Mouse (Mus musculus): ENCODE results near the gene Gm49776. TPM values are rescaled to one million over a fixed set of nuclear protein-coding genes. Genes with fewer than 3 reads are reported as not detected.

The Gm49776 gene
- polyA plus RNA-seq, 1 experiment from 2014 or later: not detected

- no peak overlapping the region for H3K4me2 ChIP-seq (ENCODE audit: low read depth, low read length, severe bottlenecking)
- ATAC-seq (replicated peaks; ENCODE audit: low FRiP score) (no peak), DNase-seq (ENCODE audit: low spot score) (no peak)
- H3K27ac ChIP-seq (ENCODE audit: low read depth, low read length): no peak overlapping the region
- peaks cover 6% of the 10 kb centered on the region; the same call in 1 of the 2 replicates for H3K4me1 ChIP-seq (replicated peaks; ENCODE audit: control insufficient read depth, insufficient read depth, low read length)
- 76% methylated on average over 9 of the region's 9 CpGs for WGBS
- H3K4me3 ChIP-seq (ENCODE audit: low read depth, low read length): no peak overlapping the region
- H3K36me3 ChIP-seq (ENCODE audit: control insufficient read depth, insufficient read depth, low read length): no peaks in the 10 kb centered on the region; the same call in none of the 2 replicates
- H3K27me3 ChIP-seq (ENCODE audit: control insufficient read depth, insufficient read depth, low read length): no peaks in the 10 kb centered on the region
- H3K9me3 ChIP-seq (ENCODE audit: control insufficient read depth, low read length): no peaks in the 10 kb centered on the region
- H3K9ac ChIP-seq (ENCODE audit: low read length): no peak overlapping the region
Measured at GRCm38 (mm10) chr16:18218580-18218996, 39.5 kb downstream of the Gm49776 start.

GRCm38 (mm10) chr16:18217579-18217978 lies 40.5 kb downstream of the Gm49776 start, which contains the start of gene Ccdc188:
Gene Ccdc188 (plus strand): TSS chr16:18217879.
- no peak within 1 kb of the TSS for H3K27ac ChIP-seq (ENCODE audit: low read depth, low read length)
- no peak within 1 kb of the TSS for H3K4me2 ChIP-seq (ENCODE audit: low read depth, low read length, severe bottlenecking)

GRCm38 (mm10) chr16:18214858-18215257 lies 43.3 kb downstream of the Gm49776 start:
- H3K27me3 ChIP-seq (ENCODE audit: control insufficient read depth, insufficient read depth, low read length): no peaks in the 10 kb centered on the region; the same call in 1 of the 2 replicates
- WGBS: 70% methylated on average over 7 of the region's 7 CpGs
- H3K9me3 ChIP-seq (ENCODE audit: control insufficient read depth, low read length): no peaks in the 10 kb centered on the region
- no peak overlapping the region for H3K4me3 ChIP-seq (ENCODE audit: low read depth, low read length)
- DNase-seq (ENCODE audit: low spot score) (no peak), ATAC-seq (replicated peaks; ENCODE audit: low FRiP score) (no peak)
- H3K4me1 ChIP-seq (replicated peaks; ENCODE audit: control insufficient read depth, insufficient read depth, low read length): peaks cover 14% of the 10 kb centered on the region
- peak overlapping the region; percentile 7; the same call in 1 of the 2 replicates for H3K9ac ChIP-seq (ENCODE audit: low read length)
- peak overlapping the region; percentile 33; the same call in 1 of the 2 replicates for H3K4me2 ChIP-seq (ENCODE audit: low read depth, low read length, severe bottlenecking)
- no peaks in the 10 kb centered on the region for H3K36me3 ChIP-seq (ENCODE audit: control insufficient read depth, insufficient read depth, low read length)
- 0 out of 2 replicates have a peak overlapping the region, but pooled peaks have one; percentile 71 for H3K27ac ChIP-seq (ENCODE audit: low read depth, low read length)

More at GRCm38 (mm10) chr16:18217579-18217978, 40.5 kb downstream of the Gm49776 start, which contains the start of gene Ccdc188:
- H3K9me3 ChIP-seq (ENCODE audit: control insufficient read depth, low read length): no peaks in the 10 kb centered on the region
- no peaks in the 10 kb centered on the region; the same call in 1 of the 2 replicates for H3K36me3 ChIP-seq (ENCODE audit: control insufficient read depth, insufficient read depth, low read length)
- 88% methylated on average over 4 of the region's 4 CpGs for WGBS
- H3K27me3 ChIP-seq (ENCODE audit: control insufficient read depth, insufficient read depth, low read length): no peaks in the 10 kb centered on the region
- no peak within 1 kb of the TSS for H3K9ac ChIP-seq (ENCODE audit: low read length)
- DNase-seq (ENCODE audit: low spot score): no peak
- ATAC-seq (replicated peaks; ENCODE audit: low FRiP score): no peak
- H3K4me1 ChIP-seq (replicated peaks; ENCODE audit: control insufficient read depth, insufficient read depth, low read length): peaks cover 14% of the 10 kb centered on the region
- H3K4me3 ChIP-seq (ENCODE audit: low read depth, low read length): no peak within 1 kb of the TSS

- Histone ChIP-seq H3K9ac (ENCODE audit: low read length) (peak overlapping the region; percentile 31; the same call in 1 of the 2 replicates), H3K4me1 (replicated peaks; ENCODE audit: control insufficient read depth, insufficient read depth, low read length) (peaks cover 12% of the 10 kb centered on the region), H3K4me2 (ENCODE audit: low read depth, low read length, severe bottlenecking) (peak overlapping the region; percentile 33; the same call in 1 of the 2 replicates), H3K9me3 (ENCODE audit: control insufficient read depth, low read length) (no peaks in the 10 kb centered on the region), H3K36me3 (ENCODE audit: control insufficient read depth, insufficient read depth, low read length) (no peaks in the 10 kb centered on the region), H3K27me3 (ENCODE audit: control insufficient read depth, insufficient read depth, low read length) (no peaks in the 10 kb centered on the region; the same call in 1 of the 2 replicates), H3K4me3 (ENCODE audit: low read depth, low read length) (no peak overlapping the region), H3K27ac (ENCODE audit: low read depth, low read length) (peak overlapping the region; percentile 71)
- DNase-seq (ENCODE audit: low spot score) (peak; percentile 89), ATAC-seq (replicated peaks; ENCODE audit: low FRiP score) (peak; percentile 93)
- 29% methylated on average over 6 of the region's 6 CpGs for WGBS
Measured at GRCm38 (mm10) chr16:18213689-18214088, 44.4 kb downstream of the Gm49776 start.

GRCm38 (mm10) chr16:18211417-18212171 lies 46.5 kb downstream of the Gm49776 start:
- ATAC-seq (replicated peaks; ENCODE audit: low FRiP score) (no peak), DNase-seq (ENCODE audit: low spot score) (peak; percentile 94)
- no peaks in the 10 kb centered on the region; the same call in 1 of the 2 replicates for H3K27me3 ChIP-seq (ENCODE audit: control insufficient read depth, insufficient read depth, low read length)
- H3K4me3 ChIP-seq (ENCODE audit: low read depth, low read length): no peak overlapping the region
- H3K4me2 ChIP-seq (ENCODE audit: low read depth, low read length, severe bottlenecking): no peak overlapping the region
- H3K9me3 ChIP-seq (ENCODE audit: control insufficient read depth, low read length): no peaks in the 10 kb centered on the region
- H3K36me3 ChIP-seq (ENCODE audit: control insufficient read depth, insufficient read depth, low read length): no peaks in the 10 kb centered on the region
- no peak overlapping the region for H3K27ac ChIP-seq (ENCODE audit: low read depth, low read length)
- H3K9ac ChIP-seq (ENCODE audit: low read length): no peak overlapping the region
- peaks cover 12% of the 10 kb centered on the region for H3K4me1 ChIP-seq (replicated peaks; ENCODE audit: control insufficient read depth, insufficient read depth, low read length)
- WGBS: 49% methylated on average over 10 of the region's 10 CpGs

GRCm38 (mm10) chr16:18210701-18211416 lies 47.3 kb downstream of the Gm49776 start:
- WGBS: 24% methylated on average over 8 of the region's 8 CpGs
- H3K4me3 ChIP-seq (ENCODE audit: low read depth, low read length): no peak overlapping the region
- H3K4me2 ChIP-seq (ENCODE audit: low read depth, low read length, severe bottlenecking): no peak overlapping the region

GRCm38 (mm10) chr16:18203430-18204091 lies 54.6 kb downstream of the Gm49776 start:
- no peak overlapping the region for H3K27ac ChIP-seq (ENCODE audit: low read depth, low read length)
- ATAC-seq (replicated peaks; ENCODE audit: low FRiP score): no peak
- DNase-seq (ENCODE audit: low spot score): no peak
- H3K4me3 ChIP-seq (ENCODE audit: low read depth, low read length): no peak overlapping the region
- H3K4me1 ChIP-seq (replicated peaks; ENCODE audit: control insufficient read depth, insufficient read depth, low read length): peaks cover 2% of the 10 kb centered on the region; the same call in 1 of the 2 replicates
- H3K4me2 ChIP-seq (ENCODE audit: low read depth, low read length, severe bottlenecking): no peak overlapping the region
- no peaks in the 10 kb centered on the region for H3K9me3 ChIP-seq (ENCODE audit: control insufficient read depth, low read length)
- 66% methylated on average over 7 of the region's 7 CpGs for WGBS
- no peaks in the 10 kb centered on the region for H3K27me3 ChIP-seq (ENCODE audit: control insufficient read depth, insufficient read depth, low read length)
- H3K9ac ChIP-seq (ENCODE audit: low read length): no peak overlapping the region
- H3K36me3 ChIP-seq (ENCODE audit: control insufficient read depth, insufficient read depth, low read length): no peaks in the 10 kb centered on the region

More at GRCm38 (mm10) chr16:18210701-18211416, 47.3 kb downstream of the Gm49776 start:
- no peak overlapping the region for H3K9ac ChIP-seq (ENCODE audit: low read length)
- H3K9me3 ChIP-seq (ENCODE audit: control insufficient read depth, low read length): no peaks in the 10 kb centered on the region
- H3K27me3 ChIP-seq (ENCODE audit: control insufficient read depth, insufficient read depth, low read length): no peaks in the 10 kb centered on the region; the same call in 1 of the 2 replicates
- H3K27ac ChIP-seq (ENCODE audit: low read depth, low read length): no peak overlapping the region
- no peaks in the 10 kb centered on the region for H3K36me3 ChIP-seq (ENCODE audit: control insufficient read depth, insufficient read depth, low read length)
- peaks cover 12% of the 10 kb centered on the region for H3K4me1 ChIP-seq (replicated peaks; ENCODE audit: control insufficient read depth, insufficient read depth, low read length)
- peak; percentile 75 for DNase-seq (ENCODE audit: low spot score)
- no peak for ATAC-seq (replicated peaks; ENCODE audit: low FRiP score)

GRCm38 (mm10) chr16:18202061-18202460 lies 56.1 kb downstream of the Gm49776 start:
- WGBS: 87% methylated on average over 1 of the region's 1 CpGs
- no peak overlapping the region for H3K27ac ChIP-seq (ENCODE audit: low read depth, low read length)

More at GRCm38 (mm10) chr16:18202061-18202460, 56.1 kb downstream of the Gm49776 start:
- H3K27me3 ChIP-seq (ENCODE audit: control insufficient read depth, insufficient read depth, low read length): no peaks in the 10 kb centered on the region
- peaks cover 4% of the 10 kb centered on the region; the same call in 1 of the 2 replicates for H3K4me1 ChIP-seq (replicated peaks; ENCODE audit: control insufficient read depth, insufficient read depth, low read length)
- no peak overlapping the region for H3K9ac ChIP-seq (ENCODE audit: low read length)
- no peaks in the 10 kb centered on the region for H3K9me3 ChIP-seq (ENCODE audit: control insufficient read depth, low read length)
- H3K4me3 ChIP-seq (ENCODE audit: low read depth, low read length): no peak overlapping the region
- ATAC-seq (replicated peaks; ENCODE audit: low FRiP score): no peak
- H3K4me2 ChIP-seq (ENCODE audit: low read depth, low read length, severe bottlenecking): no peak overlapping the region
- no peak for DNase-seq (ENCODE audit: low spot score)
- H3K36me3 ChIP-seq (ENCODE audit: control insufficient read depth, insufficient read depth, low read length): no peaks in the 10 kb centered on the region

All from forebrain, embryonic 11.5 days (tissue).